Mouse (Mus musculus): Measurements from ENCODE around the gene Ksr1. TPM values are rescaled to one million over a fixed set of nuclear protein-coding genes. Genes with fewer than 3 reads are reported as not detected.

Ksr1 gene
- polyA plus RNA-seq, 1 experiment from 2014 or later = 0.67 TPM

- Histone ChIP-seq H3K4me2 (replicated peaks; ENCODE audit: low read depth) (no peak overlapping the region), H3K36me3 (ENCODE audit: control insufficient read depth, insufficient read depth, low read length) (no peaks in the 10 kb centered on the region), H3K27me3 (ENCODE audit: control insufficient read depth, insufficient read depth, low read length) (no peaks in the 10 kb centered on the region), H3K9ac (ENCODE audit: low read length) (no peak overlapping the region), H3K9me3 (ENCODE audit: control insufficient read depth, low read length) (no peaks in the 10 kb centered on the region), H3K4me3 (ENCODE audit: low read depth, low read length) (no peak overlapping the region), H3K27ac (replicated peaks) (no peak overlapping the region), H3K4me1 (replicated peaks; ENCODE audit: control insufficient read depth, insufficient read depth) (peaks cover 6% of the 10 kb centered on the region; the same call in 1 of the 2 replicates)
- DNase-seq (ENCODE audit: low spot score) (no peak), ATAC-seq (ENCODE audit: low FRiP score, low TSS enrichment) (no peak)
- no peak; the same call in 1 of the 2 replicates for TF ChIP-seq CTCF (IDR thresholded peaks at IDR 0.05; ENCODE audit: low read depth)
- 86% methylated on average over 6 of the region's 6 CpGs for WGBS
Observed at GRCm38 (mm10) chr11:79140511-79140888, 5.7 kb downstream of the Ksr1 start.

- H3K4me2 ChIP-seq (replicated peaks; ENCODE audit: low read depth) = no peak overlapping the region
- H3K36me3 ChIP-seq (ENCODE audit: control insufficient read depth, insufficient read depth, low read length) = no peaks in the 10 kb centered on the region
- WGBS = 78% methylated on average over 11 of the region's 11 CpGs
- TF ChIP-seq EP300 (optimal IDR thresholded peaks at IDR 0.05) (no peak), CTCF (IDR thresholded peaks at IDR 0.05; ENCODE audit: low read depth) (no peak)
- ATAC-seq (ENCODE audit: low FRiP score, low TSS enrichment) (no peak), DNase-seq (ENCODE audit: low spot score) (no peak)
- H3K27me3 ChIP-seq (ENCODE audit: control insufficient read depth, insufficient read depth, low read length) = no peaks in the 10 kb centered on the region
- H3K9ac ChIP-seq (ENCODE audit: low read length) = no peak overlapping the region
- H3K27ac ChIP-seq (replicated peaks) = no peak overlapping the region
- H3K4me1 ChIP-seq (replicated peaks; ENCODE audit: control insufficient read depth, insufficient read depth) = peaks cover 6% of the 10 kb centered on the region; the same call in 1 of the 2 replicates
- H3K4me3 ChIP-seq (ENCODE audit: low read depth, low read length) = no peak overlapping the region
- H3K9me3 ChIP-seq (ENCODE audit: control insufficient read depth, low read length) = no peaks in the 10 kb centered on the region
Observed at GRCm38 (mm10) chr11:79139878-79140510, 6.2 kb downstream of the Ksr1 start.

- DNase-seq (ENCODE audit: low spot score) = no peak
- H3K36me3 ChIP-seq (ENCODE audit: control insufficient read depth, insufficient read depth, low read length) = no peaks in the 10 kb centered on the region
- peaks cover 2% of the 10 kb centered on the region; the same call in 1 of the 2 replicates for H3K4me1 ChIP-seq (replicated peaks; ENCODE audit: control insufficient read depth, insufficient read depth)
- H3K27ac ChIP-seq (replicated peaks) = no peak overlapping the region
- no peak overlapping the region for H3K4me2 ChIP-seq (replicated peaks; ENCODE audit: low read depth)
- no peaks in the 10 kb centered on the region for H3K9me3 ChIP-seq (ENCODE audit: control insufficient read depth, low read length)
- no peak overlapping the region for H3K9ac ChIP-seq (ENCODE audit: low read length)
- H3K27me3 ChIP-seq (ENCODE audit: control insufficient read depth, insufficient read depth, low read length) = no peaks in the 10 kb centered on the region
- no peak for ATAC-seq (ENCODE audit: low FRiP score, low TSS enrichment)
- WGBS = 83% methylated on average over 6 of the region's 6 CpGs
- TF ChIP-seq EP300 (optimal IDR thresholded peaks at IDR 0.05) (no peak), CTCF (IDR thresholded peaks at IDR 0.05; ENCODE audit: low read depth) (no peak)
- H3K4me3 ChIP-seq (ENCODE audit: low read depth, low read length) = no peak overlapping the region
Observed at GRCm38 (mm10) chr11:79138621-79139020, 7.6 kb downstream of the Ksr1 start.

- Histone ChIP-seq H3K9ac (ENCODE audit: low read length) (no peak overlapping the region), H3K36me3 (ENCODE audit: control insufficient read depth, insufficient read depth, low read length) (no peaks in the 10 kb centered on the region), H3K4me1 (replicated peaks; ENCODE audit: control insufficient read depth, insufficient read depth) (peaks cover 2% of the 10 kb centered on the region; the same call in 1 of the 2 replicates), H3K4me2 (replicated peaks; ENCODE audit: low read depth) (no peak overlapping the region), H3K27me3 (ENCODE audit: control insufficient read depth, insufficient read depth, low read length) (no peaks in the 10 kb centered on the region), H3K9me3 (ENCODE audit: control insufficient read depth, low read length) (no peaks in the 10 kb centered on the region), H3K4me3 (ENCODE audit: low read depth, low read length) (no peak overlapping the region), H3K27ac (replicated peaks) (no peak overlapping the region)
- DNase-seq (ENCODE audit: low spot score) (no peak), ATAC-seq (ENCODE audit: low FRiP score, low TSS enrichment) (no peak)
- WGBS = 69% methylated on average over 5 of the region's 5 CpGs
- TF ChIP-seq CTCF (IDR thresholded peaks at IDR 0.05; ENCODE audit: low read depth) (no peak), EP300 (optimal IDR thresholded peaks at IDR 0.05) (no peak)
Observed at GRCm38 (mm10) chr11:79137245-79137644, 9.0 kb downstream of the Ksr1 start.

DNA sequence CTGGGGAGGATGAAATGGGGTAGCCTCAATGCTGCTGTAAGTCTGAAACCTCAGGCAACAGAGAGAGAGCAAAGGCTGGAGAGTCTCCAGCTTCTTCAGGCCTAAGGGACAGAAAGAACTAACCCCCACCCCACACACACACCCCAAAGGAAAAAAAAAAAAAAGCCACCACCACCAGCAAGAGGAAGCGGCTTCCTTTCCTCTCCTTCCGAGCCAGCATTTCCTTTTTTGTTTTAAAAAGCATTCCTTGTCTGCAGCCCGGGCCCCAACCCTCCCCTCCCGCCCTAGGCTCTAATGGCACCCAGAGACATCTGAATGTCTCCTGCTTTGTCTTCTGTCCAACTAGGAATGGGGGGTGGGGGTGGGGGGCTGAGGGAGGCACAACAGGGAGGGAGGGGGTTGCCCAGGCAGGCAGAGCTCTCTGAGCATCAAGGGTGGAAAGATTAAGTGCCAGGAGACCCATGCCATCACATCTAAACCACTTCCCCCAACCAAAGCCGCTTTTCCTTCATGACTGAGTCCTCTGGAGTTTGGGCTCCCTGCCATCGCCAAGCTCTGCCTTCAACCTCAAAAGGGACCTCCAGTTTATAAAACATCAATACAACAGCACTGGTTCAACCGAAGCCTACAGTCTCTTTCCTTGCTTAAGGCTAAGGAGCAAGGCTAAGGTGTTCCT lies 10.4 kb downstream of the Ksr1 start:
- no peaks in the 10 kb centered on the region for H3K27me3 ChIP-seq (ENCODE audit: control insufficient read depth, insufficient read depth, low read length)
- H3K4me3 ChIP-seq (ENCODE audit: low read depth, low read length) = no peak overlapping the region
- H3K9me3 ChIP-seq (ENCODE audit: control insufficient read depth, low read length) = no peaks in the 10 kb centered on the region
- no peak overlapping the region; the same call in 1 of the 2 replicates for H3K4me2 ChIP-seq (replicated peaks; ENCODE audit: low read depth)
- WGBS = 38% methylated on average over 7 of the region's 7 CpGs
- no peaks in the 10 kb centered on the region for H3K36me3 ChIP-seq (ENCODE audit: control insufficient read depth, insufficient read depth, low read length)
- no peak overlapping the region for H3K9ac ChIP-seq (ENCODE audit: low read length)
- no peak for DNase-seq (ENCODE audit: low spot score)
- no peak for TF ChIP-seq CTCF (IDR thresholded peaks at IDR 0.05; ENCODE audit: low read depth)
- no peak for TF ChIP-seq EP300 (optimal IDR thresholded peaks at IDR 0.05)
- no peak for ATAC-seq (ENCODE audit: low FRiP score, low TSS enrichment)
- H3K4me1 ChIP-seq (replicated peaks; ENCODE audit: control insufficient read depth, insufficient read depth) = no peaks in the 10 kb centered on the region; the same call in 1 of the 2 replicates
- peak overlapping the region; percentile 5 for H3K27ac ChIP-seq (replicated peaks)

DNA sequence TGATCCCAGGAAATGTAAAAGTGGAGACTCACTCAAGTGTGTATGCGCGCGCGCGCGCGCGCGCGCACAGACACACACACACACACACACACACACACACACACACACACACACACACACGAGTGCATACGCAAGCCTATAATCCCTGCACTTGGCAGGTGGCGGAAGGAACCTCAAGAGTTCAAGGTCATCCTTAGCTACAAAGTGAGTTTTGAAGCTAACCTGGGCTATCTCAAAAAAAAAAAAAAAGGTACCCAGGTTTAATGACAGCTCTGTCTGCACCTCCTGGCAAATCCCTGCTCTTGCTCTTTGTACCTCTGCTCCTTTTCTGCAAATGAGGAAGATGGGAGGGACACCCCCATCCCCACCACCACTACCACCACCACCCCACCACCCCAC lies 11.1 kb downstream of the Ksr1 start:
- no peaks in the 10 kb centered on the region for H3K9me3 ChIP-seq (ENCODE audit: control insufficient read depth, low read length)
- 92% methylated on average over 13 of the region's 13 CpGs for WGBS

More for the DNA sequence above, 11.1 kb downstream of the Ksr1 start:
- Histone ChIP-seq H3K27ac (replicated peaks) (no peak overlapping the region), H3K27me3 (ENCODE audit: control insufficient read depth, insufficient read depth, low read length) (no peaks in the 10 kb centered on the region), H3K4me1 (replicated peaks; ENCODE audit: control insufficient read depth, insufficient read depth) (no peaks in the 10 kb centered on the region; the same call in 1 of the 2 replicates), H3K9ac (ENCODE audit: low read length) (no peak overlapping the region), H3K4me2 (replicated peaks; ENCODE audit: low read depth) (no peak overlapping the region), H3K4me3 (ENCODE audit: low read depth, low read length) (no peak overlapping the region), H3K36me3 (ENCODE audit: control insufficient read depth, insufficient read depth, low read length) (no peaks in the 10 kb centered on the region)
- no peak for TF ChIP-seq CTCF (IDR thresholded peaks at IDR 0.05; ENCODE audit: low read depth)
- no peak for TF ChIP-seq EP300 (optimal IDR thresholded peaks at IDR 0.05)
- no peak for DNase-seq (ENCODE audit: low spot score)
- no peak for ATAC-seq (ENCODE audit: low FRiP score, low TSS enrichment)
